In the genomic region with DNA sequence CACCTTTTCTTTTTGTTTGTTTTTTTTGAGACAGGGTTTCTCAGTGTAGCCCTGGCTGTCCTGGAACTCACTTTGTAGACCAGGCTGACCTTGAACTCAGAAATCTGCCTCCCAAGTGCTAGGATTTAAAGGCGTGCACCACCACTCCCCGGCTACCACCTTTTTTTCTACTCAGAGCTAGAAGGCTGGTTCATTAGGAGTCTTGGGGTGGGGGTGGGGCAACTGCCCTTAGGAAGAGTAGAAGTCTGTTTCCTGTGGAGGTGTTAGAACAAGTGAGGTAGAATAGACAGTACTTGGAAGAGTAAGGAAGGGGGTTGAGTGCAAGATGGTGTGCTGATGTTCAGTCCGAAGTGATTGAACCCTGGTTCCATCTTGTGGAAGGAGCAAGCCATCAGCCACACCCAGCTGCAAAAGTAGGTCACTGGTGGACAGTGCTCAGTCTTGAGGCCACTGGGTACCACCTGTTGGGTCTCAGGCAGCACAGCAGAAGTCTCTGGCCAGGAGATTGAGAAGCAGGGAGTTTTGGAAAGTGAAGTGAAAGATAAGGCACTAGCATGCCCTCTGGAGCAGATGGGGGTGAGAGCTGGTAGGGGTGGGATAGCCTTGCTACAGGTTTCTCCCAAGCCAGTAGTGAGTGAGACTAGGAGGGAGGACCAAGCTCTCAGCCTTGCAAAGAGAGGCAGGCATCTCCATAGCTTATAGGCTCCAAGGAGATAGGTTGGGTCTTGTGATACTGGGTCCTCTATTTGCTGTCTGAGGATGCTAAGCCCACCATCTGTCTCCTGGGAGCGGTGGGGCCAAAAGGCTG, we compare ENCODE assay signal across 10 mouse cellular contexts. TPM values are rescaled to one million over a fixed set of nuclear protein-coding genes. Genes with fewer than 3 reads are reported as not detected.
DNase-seq lines count a peak whose midpoint lies in the region; ATAC-seq lines count a peak whose summit lies in the region.
"Had no signal": no experiment of that assay in that cellular context is flagged by ENCODE, and none has a peak within 500 bp of the region (broad histone marks: within the 10 kb centered on the region; RNA-seq: fewer than 3 reads in every experiment).

No protein-coding gene starts in this region.

- H3K36me3 ChIP-seq in hindbrain, embryonic 13.5 days, result peaks cover 43% of the 10 kb centered on the region
- H3K36me3 ChIP-seq in hindbrain, embryonic 14.5 days (replicated peaks; ENCODE audit: control insufficient read depth, insufficient read depth), result peaks cover 31% of the 10 kb centered on the region

- no peaks in the 10 kb centered on the region for H3K27me3 ChIP-seq in hindbrain, embryonic 13.5 days
- no peaks in the 10 kb centered on the region for H3K27me3 ChIP-seq in hindbrain, embryonic 14.5 days (ENCODE audit: control insufficient read depth, insufficient read depth, low read length)
- H3K27me3 ChIP-seq: midbrain, embryonic 15.5 days had no signal

- no peak for DNase-seq in hindbrain, embryonic 14.5 days (ENCODE audit: low spot score)
- DNase-seq in ES-CJ7 (ENCODE audit: low read depth, low spot score), result peak; percentile 90
- peak; percentile 84 for DNase-seq in ZHBTc4 (ENCODE audit: low read depth, low spot score)
- DNase-seq in kidney, postnatal 14 days, result peak; percentile 44
- DNase-seq in yolk sac, embryonic 10.5 days (ENCODE audit: low spot score), result no peak
- no peak for DNase-seq in left cerebral cortex, adult 9 months (ENCODE audit: low spot score in 2 of 2)
- no peak for DNase-seq in frontal cortex, adult 2 months (ENCODE audit: extremely low spot score in 1 of 2, low spot score in 1 of 2)
- DNase-seq: lung, adult 18-20 months had no signal

- no peak overlapping the region for H3K27ac ChIP-seq in hindbrain, embryonic 13.5 days
- no peak overlapping the region for H3K27ac ChIP-seq in hindbrain, embryonic 14.5 days
- H3K27ac ChIP-seq: midbrain, embryonic 15.5 days had no signal

- H3K4me2 ChIP-seq in hindbrain, embryonic 13.5 days, result no peak overlapping the region
- no peak overlapping the region for H3K4me2 ChIP-seq in hindbrain, embryonic 14.5 days (replicated peaks)
- H3K4me2 ChIP-seq: midbrain, embryonic 15.5 days had no signal

- no peak overlapping the region for H3K4me3 ChIP-seq in hindbrain, embryonic 13.5 days
- H3K4me3 ChIP-seq in hindbrain, embryonic 14.5 days (replicated peaks; ENCODE audit: low read length), result no peak overlapping the region
- H3K4me3 ChIP-seq: midbrain, embryonic 15.5 days had no signal

- peaks cover 30% of the 10 kb centered on the region for H3K4me1 ChIP-seq in hindbrain, embryonic 13.5 days (replicated peaks)
- H3K4me1 ChIP-seq in hindbrain, embryonic 14.5 days (replicated peaks; ENCODE audit: control insufficient read depth, insufficient read depth, low read length), result peaks cover 22% of the 10 kb centered on the region

- ATAC-seq in hindbrain, embryonic 13.5 days (ENCODE audit: low FRiP score), result no peak
- ATAC-seq in hindbrain, embryonic 14.5 days (ENCODE audit: low FRiP score), result no peak
- ATAC-seq: midbrain, embryonic 15.5 days had no signal

- 86% methylated on average over 4 of the region's 4 CpGs for WGBS in hindbrain, embryonic 13.5 days
- 87% methylated on average over 4 of the region's 4 CpGs for WGBS in hindbrain, embryonic 14.5 days

- H3K9ac ChIP-seq in hindbrain, embryonic 13.5 days, result peak overlapping the region; percentile 35; the same call in 1 of the 2 replicates
- no peak overlapping the region for H3K9ac ChIP-seq in hindbrain, embryonic 14.5 days
- H3K9ac ChIP-seq: midbrain, embryonic 15.5 days had no signal

- no peaks in the 10 kb centered on the region for H3K9me3 ChIP-seq in hindbrain, embryonic 13.5 days
- H3K9me3 ChIP-seq in hindbrain, embryonic 14.5 days (ENCODE audit: control insufficient read depth, low read length), result no peaks in the 10 kb centered on the region
- H3K9me3 ChIP-seq: midbrain, embryonic 15.5 days had no signal

RNA-seq across cellular contexts. Expression of gene Pim3, which starts 4.1 kb away (rescaled TPM):
- 45.6 and 47.2 TPM in 2 replicates for polyA plus RNA-seq in hindbrain, embryonic 13.5 days (2015; fragmentation: Nextera tagmentation; extraction: Ambion mirVana)
- 52.1 and 61.0 TPM in 2 replicates for polyA plus RNA-seq in hindbrain, embryonic 14.5 days (2014; fragmentation: Nextera tagmentation; extraction: Ambion mirVana)
- 13.6 and 22.2 TPM in 2 replicates for polyA plus RNA-seq in frontal cortex, adult 2 months (2012; rRNA removed)

RNA-seq across cellular contexts. Expression of gene Creld2, which starts 46.6 kb away (rescaled TPM):
- polyA plus RNA-seq in hindbrain, embryonic 13.5 days (2015; fragmentation: Nextera tagmentation; extraction: Ambion mirVana), result 57.1 and 60.0 TPM in 2 replicates
- polyA plus RNA-seq in hindbrain, embryonic 14.5 days (2014; fragmentation: Nextera tagmentation; extraction: Ambion mirVana), result 59.5 and 64.0 TPM in 2 replicates
- 24.1 and 31.2 TPM in 2 replicates for polyA plus RNA-seq in frontal cortex, adult 2 months (2012; rRNA removed)

RNA-seq across cellular contexts. Expression of gene Alg12, which starts 47.0 kb away (rescaled TPM):
- 8.1 and 8.7 TPM in 2 replicates for polyA plus RNA-seq in hindbrain, embryonic 13.5 days (2015; fragmentation: Nextera tagmentation; extraction: Ambion mirVana)
- polyA plus RNA-seq in hindbrain, embryonic 14.5 days (2014; fragmentation: Nextera tagmentation; extraction: Ambion mirVana), result 9.0 and 10.0 TPM in 2 replicates
- 15.3 and 15.7 TPM in 2 replicates for polyA plus RNA-seq in frontal cortex, adult 2 months (2012; rRNA removed)

Comparison
In these comparisons a context has a peak if more than half of its experiments do, and no peak if none do; other contexts are left out.
1. DNase-seq: peak in ES-CJ7 (single experiment), ZHBTc4 (single experiment) and kidney, postnatal 14 days (single experiment); none in hindbrain, embryonic 14.5 days (single experiment), yolk sac, embryonic 10.5 days (single experiment), left cerebral cortex, adult 9 months (0 of 2) and frontal cortex, adult 2 months (0 of 2).